Mouse (Mus musculus) heart, embryonic 10.5 days (tissue): Measurements from ENCODE around the gene Cd27. TPM values are rescaled to one million over a fixed set of nuclear protein-coding genes. Genes with fewer than 3 reads are reported as not detected.

ENCODE experiments used
- DNase-seq: peaks from one replicate; pipeline ENCODE4 v3.0.0-alpha.2; 2017; ENCODE audit warnings: low spot score
- H3K27ac ChIP-seq: fragments of 300-500 bp; sonication (generic); 2 replicates; pipeline ENCODE4 v1.5.1; 2016; ENCODE audit warnings: mild to moderate bottlenecking
- H3K27me3 ChIP-seq: fragments of 300-500 bp; sonication (generic); 2 replicates; pipeline ENCODE4 v1.6.1; 2016; ENCODE audit warnings: mild to moderate bottlenecking; ENCODE audit not compliant: poor library complexity, insufficient read depth, severe bottlenecking
- H3K36me3 ChIP-seq: fragments of 300-500 bp; sonication (generic); 2 replicates; pipeline ENCODE4 v1.6.1; 2016; ENCODE audit warnings: mild to moderate bottlenecking, moderate library complexity
- H3K4me1 ChIP-seq: fragments of 300-500 bp; sonication (generic); 2 replicates; pipeline ENCODE4 v1.6.1; 2016; ENCODE audit warnings: mild to moderate bottlenecking
- H3K4me3 ChIP-seq: fragments of 300-500 bp; sonication (generic); 2 replicates; pipeline ENCODE4 v1.5.1; 2016; ENCODE audit warnings: mild to moderate bottlenecking, moderate library complexity
- H3K9me3 ChIP-seq: fragments of 300-500 bp; sonication (generic); 2 replicates; pipeline ENCODE4 v1.6.1; 2016; ENCODE audit warnings: mild to moderate bottlenecking, moderate library complexity
- WGBS: fragments of 180-500 bp; shearing (Covaris S2); methylation state at CpG from one replicate; pipeline ENCODE4 v1.1.7; 2016; 5-methylcytosine and 5-hydroxymethylcytosine counted together
- polyA plus RNA-seq: library from polyadenylated mRNA; unstranded; fragments of >200 nt; fragmentation: Nextera tagmentation; extraction: Ambion mirVana; gene quantifications from 2 replicates; pipeline ENCODE4 v1.2.1, GENCODE M21; 2016

The Cd27 gene
- polyA plus RNA-seq, 1 experiment from 2014 or later = 2.1 TPM

- no peak for DNase-seq
- WGBS = 87% methylated on average over 20 of the region's 20 CpGs
- 0 out of 2 replicates have a peak, but pooled peaks cover 5% of the 10 kb centered on the region for H3K36me3 ChIP-seq
- no peaks in the 10 kb centered on the region for H3K9me3 ChIP-seq
- no peak overlapping the region for H3K27ac ChIP-seq
- no peak overlapping the region for H3K4me3 ChIP-seq
- H3K4me1 ChIP-seq = 0 out of 2 replicates have a peak, but pooled peaks cover 6% of the 10 kb centered on the region
- peaks cover 11% of the 10 kb centered on the region for H3K27me3 ChIP-seq
These were observed 15.6 kb downstream of the Cd27 start for GRCm38 (mm10) chr6:125221115-125221745.

- no peak for DNase-seq
- H3K4me1 ChIP-seq = 0 out of 2 replicates have a peak, but pooled peaks cover 6% of the 10 kb centered on the region
- peaks cover 9% of the 10 kb centered on the region; the same call in 1 of the 2 replicates for H3K27me3 ChIP-seq
- no peak overlapping the region for H3K4me3 ChIP-seq
- 0 out of 2 replicates have a peak, but pooled peaks cover 5% of the 10 kb centered on the region for H3K36me3 ChIP-seq
- H3K27ac ChIP-seq = no peak overlapping the region
- no peaks in the 10 kb centered on the region for H3K9me3 ChIP-seq
- 80% methylated on average over 4 of the region's 4 CpGs for WGBS
These were observed 17.8 kb downstream of the Cd27 start for GRCm38 (mm10) chr6:125218963-125219362.

- Histone ChIP-seq H3K27ac (no peak overlapping the region), H3K4me3 (no peak overlapping the region), H3K36me3 (0 out of 2 replicates have a peak, but pooled peaks cover 5% of the 10 kb centered on the region), H3K4me1 (0 out of 2 replicates have a peak, but pooled peaks cover 6% of the 10 kb centered on the region), H3K9me3 (no peaks in the 10 kb centered on the region), H3K27me3 (peaks cover 20% of the 10 kb centered on the region; the same call in 1 of the 2 replicates)
- WGBS = 79% methylated on average over 11 of the region's 11 CpGs
- DNase-seq = no peak
These were observed 18.9 kb downstream of the Cd27 start for GRCm38 (mm10) chr6:125217899-125218298.

- no peak for DNase-seq
- H3K4me3 ChIP-seq = no peak overlapping the region
- 76% methylated on average over 2 of the region's 2 CpGs for WGBS
- H3K27me3 ChIP-seq = peaks cover 27% of the 10 kb centered on the region; the same call in 1 of the 2 replicates
- 0 out of 2 replicates have a peak, but pooled peaks cover 4% of the 10 kb centered on the region for H3K4me1 ChIP-seq
- H3K36me3 ChIP-seq = 0 out of 2 replicates have a peak, but pooled peaks cover 5% of the 10 kb centered on the region
- H3K9me3 ChIP-seq = no peaks in the 10 kb centered on the region
- H3K27ac ChIP-seq = no peak overlapping the region
These were observed 19.9 kb downstream of the Cd27 start for GRCm38 (mm10) chr6:125216898-125217297.

- DNase-seq = peak; percentile 98
- 0 out of 2 replicates have a peak, but pooled peaks cover 4% of the 10 kb centered on the region for H3K4me1 ChIP-seq
- peaks cover 27% of the 10 kb centered on the region; the same call in 1 of the 2 replicates for H3K27me3 ChIP-seq
- peak within 1 kb of the TSS; percentile 90 for H3K27ac ChIP-seq
- under 1% methylated on average over 48 of the region's 48 CpGs for WGBS
- H3K4me3 ChIP-seq = peak within 1 kb of the TSS; percentile 84
- H3K9me3 ChIP-seq = no peaks in the 10 kb centered on the region
- 0 out of 2 replicates have a peak, but pooled peaks cover 5% of the 10 kb centered on the region for H3K36me3 ChIP-seq
These were observed 21.5 kb downstream of the Cd27 start, which contains the start of gene Vamp1 for GRCm38 (mm10) chr6:125215148-125215954. Gene Vamp1, plus strand, starts transcription at chr6:125215551.

DNA sequence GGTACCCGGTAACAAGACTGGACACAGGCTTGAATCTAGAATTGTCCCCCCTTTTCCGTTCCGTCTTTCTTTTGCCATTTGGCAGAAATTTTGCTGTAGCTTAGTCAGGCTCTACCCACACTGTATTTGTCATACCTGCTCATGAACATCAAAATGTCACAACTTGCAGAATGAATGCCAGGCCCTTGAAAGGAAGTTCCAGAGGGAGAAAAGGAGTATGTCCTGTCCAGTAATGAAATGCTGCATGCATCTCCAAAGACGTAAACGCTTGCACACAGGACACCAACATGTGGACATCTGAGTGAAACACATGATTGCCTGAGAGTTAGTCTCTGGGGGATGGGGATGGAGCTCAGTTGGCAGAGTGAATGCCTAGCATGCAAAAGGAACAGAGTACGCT is 23.1 kb downstream of the Cd27 start:
- 73% methylated on average over 6 of the region's 6 CpGs for WGBS
- no peak overlapping the region for H3K4me3 ChIP-seq
- no peaks in the 10 kb centered on the region for H3K9me3 ChIP-seq
- no peak overlapping the region for H3K27ac ChIP-seq
- peak; percentile 42 for DNase-seq
- 0 out of 2 replicates have a peak, but pooled peaks cover 4% of the 10 kb centered on the region for H3K4me1 ChIP-seq
- no peaks in the 10 kb centered on the region for H3K36me3 ChIP-seq
- peaks cover 27% of the 10 kb centered on the region; the same call in 1 of the 2 replicates for H3K27me3 ChIP-seq

GRCm38 (mm10) chr6:125213129-125213528 is 23.7 kb downstream of the Cd27 start:
- H3K27me3 ChIP-seq = peaks cover 27% of the 10 kb centered on the region; the same call in 1 of the 2 replicates
- no peak overlapping the region for H3K27ac ChIP-seq
- no peak overlapping the region for H3K4me3 ChIP-seq
- H3K4me1 ChIP-seq = 0 out of 2 replicates have a peak, but pooled peaks cover 4% of the 10 kb centered on the region
- WGBS = 59% methylated on average over 6 of the region's 6 CpGs
- H3K36me3 ChIP-seq = no peaks in the 10 kb centered on the region
- DNase-seq = peak; percentile 63
- no peaks in the 10 kb centered on the region for H3K9me3 ChIP-seq

DNA sequence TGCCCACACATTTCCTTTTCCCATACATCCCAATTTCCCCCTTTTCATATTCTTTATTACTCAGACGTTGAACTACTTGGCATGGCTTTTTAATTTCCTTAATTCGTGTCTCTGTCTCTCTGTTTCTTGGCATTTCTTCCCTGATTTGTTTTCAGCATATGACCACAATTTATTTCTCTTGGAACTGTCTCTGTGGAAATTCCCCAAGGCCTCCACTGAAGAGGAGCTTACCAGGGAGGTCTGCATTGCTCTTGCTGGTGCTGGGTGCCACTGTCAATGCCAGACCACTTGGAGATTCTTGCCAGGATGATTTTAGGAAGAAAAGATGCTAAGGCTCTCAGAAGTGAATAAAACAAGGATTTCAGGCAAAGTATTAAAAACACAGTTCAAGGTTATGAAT is 24.2 kb downstream of the Cd27 start:
- H3K9me3 ChIP-seq = no peaks in the 10 kb centered on the region
- peak; percentile 33 for DNase-seq
- H3K27me3 ChIP-seq = peaks cover 27% of the 10 kb centered on the region; the same call in 1 of the 2 replicates
- no peak overlapping the region for H3K27ac ChIP-seq
- H3K4me3 ChIP-seq = no peak overlapping the region
- H3K36me3 ChIP-seq = no peaks in the 10 kb centered on the region
- WGBS = 41% methylated on average over 2 of the region's 2 CpGs
- H3K4me1 ChIP-seq = 0 out of 2 replicates have a peak, but pooled peaks cover 4% of the 10 kb centered on the region

DNA sequence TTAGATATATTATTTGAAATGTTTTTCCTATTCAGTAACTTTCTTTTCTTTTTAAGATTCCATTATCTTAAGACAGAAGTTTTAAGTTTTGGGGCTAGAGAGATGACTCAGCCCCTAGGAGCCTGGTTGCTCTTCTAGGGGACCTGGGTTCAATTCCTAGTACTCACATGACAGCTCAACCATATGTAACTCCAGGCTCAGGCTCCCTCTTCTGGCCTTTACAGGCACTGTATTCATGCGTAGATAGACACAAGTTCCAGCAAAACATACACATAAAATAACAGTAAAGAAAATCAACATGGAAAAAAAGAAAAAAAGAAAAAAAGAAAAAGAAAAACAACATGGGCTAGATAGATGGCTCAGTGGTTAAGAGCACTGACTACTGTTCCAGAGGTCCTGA is 26.4 kb downstream of the Cd27 start:
- no peak for DNase-seq
- 69% methylated on average over 1 of the region's 1 CpGs for WGBS
- Histone ChIP-seq H3K4me1 (no peaks in the 10 kb centered on the region), H3K27me3 (peaks cover 20% of the 10 kb centered on the region; the same call in 1 of the 2 replicates), H3K9me3 (no peaks in the 10 kb centered on the region), H3K4me3 (no peak overlapping the region), H3K36me3 (no peaks in the 10 kb centered on the region), H3K27ac (no peak overlapping the region)

DNA sequence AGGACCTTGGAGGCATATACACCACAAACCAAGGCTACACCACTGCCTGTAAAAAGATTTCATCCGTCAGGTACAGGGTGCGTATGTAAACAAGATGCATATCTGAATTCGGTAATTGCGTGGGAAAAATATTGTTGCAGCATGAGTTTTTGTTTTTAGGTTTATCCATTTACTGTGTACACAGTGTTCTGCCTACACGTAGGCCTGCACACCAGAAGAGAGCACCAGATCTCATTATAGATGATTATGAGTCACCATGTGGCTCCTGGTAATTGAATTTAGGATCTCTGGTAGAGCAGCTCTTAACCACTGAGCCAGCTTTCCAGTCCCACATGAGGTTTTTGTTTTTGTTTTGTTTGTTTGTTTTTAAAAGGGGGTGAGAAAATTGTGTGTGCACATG is 39.6 kb downstream of the Cd27 start:
- Histone ChIP-seq H3K4me1 (peaks cover 4% of the 10 kb centered on the region; the same call in 1 of the 2 replicates), H3K9me3 (no peaks in the 10 kb centered on the region), H3K27me3 (no peaks in the 10 kb centered on the region), H3K36me3 (peaks cover 25% of the 10 kb centered on the region), H3K27ac (no peak overlapping the region), H3K4me3 (no peak overlapping the region)
- WGBS = 85% methylated on average over 5 of the region's 5 CpGs
- DNase-seq = no peak

DNA sequence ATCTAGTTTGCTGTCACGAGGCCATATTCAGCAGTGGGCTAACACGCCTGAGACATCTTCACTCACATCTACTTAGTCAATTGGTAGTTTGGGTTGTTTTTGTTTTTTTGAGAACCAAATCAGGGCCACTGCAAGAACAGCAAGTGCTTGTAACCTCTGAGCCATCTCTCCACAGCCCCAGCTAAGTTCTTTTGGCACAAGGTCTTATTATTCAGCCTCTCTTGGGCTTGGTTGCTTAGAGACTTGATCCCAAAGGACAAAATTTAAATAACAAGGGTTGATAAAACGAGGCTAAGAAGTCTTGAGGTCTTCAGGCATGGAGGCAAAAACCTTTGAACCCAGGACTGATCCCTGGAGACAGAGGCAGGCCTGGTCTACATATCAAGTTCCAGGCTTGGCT is 40.5 kb downstream of the Cd27 start:
- H3K4me1 ChIP-seq = peaks cover 4% of the 10 kb centered on the region; the same call in 1 of the 2 replicates
- no peaks in the 10 kb centered on the region for H3K27me3 ChIP-seq
- DNase-seq = no peak
- H3K27ac ChIP-seq = no peak overlapping the region
- H3K9me3 ChIP-seq = no peaks in the 10 kb centered on the region
- 64% methylated on average over 3 of the region's 3 CpGs for WGBS
- H3K36me3 ChIP-seq = peaks cover 25% of the 10 kb centered on the region
- H3K4me3 ChIP-seq = no peak overlapping the region

GRCm38 (mm10) chr6:125195541-125196075 is 41.2 kb downstream of the Cd27 start:
- 19% methylated on average over 1 of the region's 1 CpGs for WGBS
- H3K4me1 ChIP-seq = peaks cover 4% of the 10 kb centered on the region; the same call in 1 of the 2 replicates
- H3K27ac ChIP-seq = no peak overlapping the region
- H3K4me3 ChIP-seq = no peak overlapping the region
- no peaks in the 10 kb centered on the region for H3K9me3 ChIP-seq
- H3K27me3 ChIP-seq = no peaks in the 10 kb centered on the region
- no peak for DNase-seq
- H3K36me3 ChIP-seq = peaks cover 25% of the 10 kb centered on the region
